Mouse (Mus musculus): Measurements from ENCODE around the gene Tmem245. TPM values are rescaled to one million over a fixed set of nuclear protein-coding genes. Genes with fewer than 3 reads are reported as not detected.
A peak's percentile ranks its signal among the peaks of the same experiment; 100 is the strongest.

The Tmem245 gene
- polyA plus RNA-seq, 1 experiment from 2014 or later, result 6.3 TPM

DNA sequence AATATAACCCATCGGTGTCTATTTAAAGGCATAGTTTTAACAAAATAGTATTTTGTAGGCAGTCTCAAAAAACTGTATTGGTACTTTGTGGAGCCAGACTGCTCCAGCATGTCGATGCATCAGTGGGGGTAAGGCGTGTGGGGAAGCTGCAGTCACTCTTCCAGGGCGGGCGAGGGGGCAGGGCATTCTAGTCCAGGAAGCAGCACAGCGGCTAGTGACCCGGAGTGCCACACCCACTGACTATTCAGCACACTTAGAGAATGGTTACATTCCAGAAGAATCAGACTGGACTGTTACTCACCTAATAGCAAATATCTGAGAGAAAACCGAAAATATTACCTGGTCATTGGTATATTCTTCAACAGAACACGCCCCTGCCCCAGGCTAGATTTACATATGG is 10.3 kb upstream of the Tmem245 start:
- Histone ChIP-seq H3K9ac (ENCODE audit: low read depth, low read length) (no peak overlapping the region), H3K27ac (ENCODE audit: low read length) (no peak overlapping the region), H3K4me1 (ENCODE audit: control insufficient read depth, insufficient read depth, low read length) (peaks cover 4% of the 10 kb centered on the region; the same call in 1 of the 2 replicates), H3K4me2 (ENCODE audit: low read depth, low read length) (no peak overlapping the region), H3K27me3 (replicated peaks; ENCODE audit: control insufficient read depth, insufficient read depth, low read length) (no peaks in the 10 kb centered on the region), H3K4me3 (ENCODE audit: low read length) (no peak overlapping the region), H3K36me3 (ENCODE audit: control insufficient read depth, insufficient read depth, low read length) (no peaks in the 10 kb centered on the region), H3K9me3 (ENCODE audit: control insufficient read depth, low read length) (no peaks in the 10 kb centered on the region)
- peak; percentile 64; the same call in 1 of the 2 replicates for ATAC-seq
- 42% methylated on average over 9 of the region's 9 CpGs for WGBS

DNA sequence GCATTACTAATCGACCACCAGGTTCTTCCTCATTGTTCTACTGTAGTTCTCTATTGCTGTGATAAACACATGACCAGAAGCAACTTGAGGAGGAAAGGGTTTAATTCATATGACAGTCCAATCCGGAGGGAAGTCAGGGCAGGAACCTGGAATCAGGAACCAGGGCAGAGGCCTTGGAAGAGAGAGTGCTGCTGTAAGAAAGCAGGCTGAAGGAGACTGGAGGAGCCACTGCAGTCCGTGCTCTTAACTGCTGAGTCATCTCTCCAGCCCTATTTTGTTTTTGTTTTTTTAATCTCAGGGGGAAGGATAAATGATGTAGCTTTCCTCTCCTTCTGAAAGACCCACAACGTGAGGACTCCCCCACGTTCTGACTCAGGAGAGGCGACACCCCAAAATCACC is 6.0 kb upstream of the Tmem245 start:
- Histone ChIP-seq H3K36me3 (ENCODE audit: control insufficient read depth, insufficient read depth, low read length) (no peaks in the 10 kb centered on the region), H3K9ac (ENCODE audit: low read depth, low read length) (no peak overlapping the region), H3K27me3 (replicated peaks; ENCODE audit: control insufficient read depth, insufficient read depth, low read length) (no peaks in the 10 kb centered on the region), H3K4me1 (ENCODE audit: control insufficient read depth, insufficient read depth, low read length) (no peaks in the 10 kb centered on the region), H3K27ac (ENCODE audit: low read length) (no peak overlapping the region), H3K4me3 (ENCODE audit: low read length) (no peak overlapping the region), H3K9me3 (ENCODE audit: control insufficient read depth, low read length) (no peaks in the 10 kb centered on the region), H3K4me2 (ENCODE audit: low read depth, low read length) (no peak overlapping the region)
- WGBS, result 63% methylated on average over 6 of the region's 6 CpGs
- ATAC-seq, result no peak

DNA sequence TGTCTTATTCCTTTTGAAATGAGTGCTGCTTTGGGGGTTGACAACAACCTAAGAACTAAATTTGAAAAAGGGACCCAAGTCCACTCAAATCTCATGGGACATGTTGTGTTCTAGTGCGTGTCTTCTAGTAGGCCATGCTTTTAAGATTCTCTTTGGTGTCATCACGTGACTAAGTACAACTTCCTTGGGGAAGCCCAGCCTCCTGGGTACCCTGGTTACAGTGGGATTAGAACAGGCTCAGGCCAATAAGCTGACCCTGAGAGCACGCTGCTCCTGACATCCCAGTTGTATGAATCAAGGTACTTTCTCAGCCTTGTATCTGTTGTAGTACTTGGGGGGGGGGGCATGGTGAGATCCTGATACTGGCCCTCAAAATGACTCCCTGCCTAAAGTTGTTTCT is 4.5 kb upstream of the Tmem245 start:
- 92% methylated on average over 3 of the region's 3 CpGs for WGBS
- H3K4me1 ChIP-seq (ENCODE audit: control insufficient read depth, insufficient read depth, low read length), result peaks cover 4% of the 10 kb centered on the region; the same call in 1 of the 2 replicates
- ATAC-seq, result no peak
- no peak overlapping the region for H3K4me3 ChIP-seq (ENCODE audit: low read length)
- H3K9me3 ChIP-seq (ENCODE audit: control insufficient read depth, low read length), result no peaks in the 10 kb centered on the region
- no peaks in the 10 kb centered on the region for H3K36me3 ChIP-seq (ENCODE audit: control insufficient read depth, insufficient read depth, low read length)
- no peak overlapping the region for H3K9ac ChIP-seq (ENCODE audit: low read depth, low read length)
- no peaks in the 10 kb centered on the region for H3K27me3 ChIP-seq (replicated peaks; ENCODE audit: control insufficient read depth, insufficient read depth, low read length)
- no peak overlapping the region for H3K27ac ChIP-seq (ENCODE audit: low read length)
- no peak overlapping the region for H3K4me2 ChIP-seq (ENCODE audit: low read depth, low read length)

DNA sequence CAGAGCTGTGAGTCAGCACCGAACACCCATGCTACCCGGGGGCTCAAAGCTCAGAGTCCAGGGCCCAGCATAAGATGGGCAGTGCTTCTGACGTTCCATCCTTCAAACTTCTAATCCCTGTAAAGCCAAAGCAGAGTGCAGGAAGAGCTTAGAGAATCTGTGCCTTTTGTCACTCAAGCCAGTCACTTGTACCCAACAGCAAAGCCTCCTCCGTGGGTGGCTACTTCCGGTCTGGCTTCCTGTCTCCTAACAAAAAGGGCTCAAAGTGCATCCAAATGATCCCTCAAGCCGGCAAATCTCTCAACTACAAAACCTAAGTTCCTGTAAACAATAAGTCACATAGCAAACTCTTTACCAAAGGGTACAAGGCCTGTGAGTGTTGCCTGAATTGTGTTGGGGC is 2.3 kb upstream of the Tmem245 start:
- H3K9me3 ChIP-seq (ENCODE audit: control insufficient read depth, low read length), result no peaks in the 10 kb centered on the region
- H3K4me1 ChIP-seq (ENCODE audit: control insufficient read depth, insufficient read depth, low read length), result peaks cover 13% of the 10 kb centered on the region
- H3K27me3 ChIP-seq (replicated peaks; ENCODE audit: control insufficient read depth, insufficient read depth, low read length), result no peaks in the 10 kb centered on the region
- ATAC-seq, result no peak
- no peak overlapping the region for H3K4me3 ChIP-seq (ENCODE audit: low read length)
- WGBS, result 67% methylated on average over 6 of the region's 6 CpGs
- no peaks in the 10 kb centered on the region for H3K36me3 ChIP-seq (ENCODE audit: control insufficient read depth, insufficient read depth, low read length)
- H3K27ac ChIP-seq (ENCODE audit: low read length), result no peak overlapping the region
- H3K9ac ChIP-seq (ENCODE audit: low read depth, low read length), result no peak overlapping the region
- H3K4me2 ChIP-seq (ENCODE audit: low read depth, low read length), result no peak overlapping the region

DNA sequence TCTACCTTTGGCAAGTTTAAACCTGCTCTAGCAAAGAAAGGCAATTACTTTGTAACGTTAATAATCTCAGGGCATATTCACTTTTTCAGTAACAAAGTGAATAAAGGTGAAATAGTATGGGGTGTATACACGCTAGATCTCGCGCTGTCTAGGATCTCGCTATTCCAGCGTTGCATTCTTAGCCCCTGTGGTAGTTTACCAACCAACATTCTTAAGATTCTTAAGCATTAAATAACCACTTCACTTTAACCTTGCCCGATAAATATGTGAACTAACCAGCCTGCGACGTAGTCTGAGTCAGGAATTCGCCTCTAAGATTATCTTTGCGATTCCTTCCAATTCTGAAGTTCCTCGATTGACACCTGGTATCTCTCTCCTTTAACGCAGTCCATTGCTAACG is 1.1 kb downstream of the Tmem245 start:
- H3K36me3 ChIP-seq (ENCODE audit: control insufficient read depth, insufficient read depth, low read length), result no peaks in the 10 kb centered on the region
- under 1% methylated on average over 14 of the region's 14 CpGs for WGBS
- no peaks in the 10 kb centered on the region for H3K27me3 ChIP-seq (replicated peaks; ENCODE audit: control insufficient read depth, insufficient read depth, low read length)
- H3K4me1 ChIP-seq (ENCODE audit: control insufficient read depth, insufficient read depth, low read length), result peaks cover 39% of the 10 kb centered on the region
- 0 out of 2 replicates have a peak, but pooled peaks have one; percentile 11 for ATAC-seq
- peak overlapping the region; percentile 90 for H3K4me3 ChIP-seq (ENCODE audit: low read length)
- peak overlapping the region; percentile 92 for H3K27ac ChIP-seq (ENCODE audit: low read length)
- peak overlapping the region; percentile 93 for H3K9ac ChIP-seq (ENCODE audit: low read depth, low read length)
- H3K9me3 ChIP-seq (ENCODE audit: control insufficient read depth, low read length), result no peaks in the 10 kb centered on the region
- peak overlapping the region; percentile 65 for H3K4me2 ChIP-seq (ENCODE audit: low read depth, low read length)

DNA sequence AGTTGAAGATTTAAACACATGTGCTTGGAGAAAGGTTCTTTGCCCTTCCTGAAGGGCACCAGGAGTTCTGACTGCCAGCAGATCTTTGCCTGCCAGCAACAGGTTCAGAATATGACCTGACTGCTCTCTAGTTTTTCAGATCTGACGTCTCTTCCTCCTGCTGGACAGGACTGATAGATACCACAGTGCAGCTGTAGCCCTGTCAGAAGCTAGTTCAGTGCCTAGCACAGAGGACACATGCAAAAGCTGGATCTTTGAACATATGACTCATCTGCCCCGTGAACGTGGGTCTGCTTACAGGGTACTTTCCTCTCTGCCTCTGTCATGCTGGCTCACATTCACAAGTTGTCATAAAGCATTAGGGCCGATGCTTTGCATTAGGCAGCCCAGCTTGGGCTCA is 3.0 kb downstream of the Tmem245 start:
- H3K9me3 ChIP-seq (ENCODE audit: control insufficient read depth, low read length), result no peaks in the 10 kb centered on the region
- H3K4me3 ChIP-seq (ENCODE audit: low read length), result no peak overlapping the region
- H3K9ac ChIP-seq (ENCODE audit: low read depth, low read length), result peak overlapping the region; percentile 3; the same call in 1 of the 2 replicates
- no peaks in the 10 kb centered on the region for H3K27me3 ChIP-seq (replicated peaks; ENCODE audit: control insufficient read depth, insufficient read depth, low read length)
- ATAC-seq, result no peak
- WGBS, result 37% methylated on average over 4 of the region's 4 CpGs
- H3K4me2 ChIP-seq (ENCODE audit: low read depth, low read length), result peak overlapping the region; percentile 23; the same call in 1 of the 2 replicates
- H3K27ac ChIP-seq (ENCODE audit: low read length), result peak overlapping the region; percentile 47; the same call in 1 of the 2 replicates
- H3K36me3 ChIP-seq (ENCODE audit: control insufficient read depth, insufficient read depth, low read length), result no peaks in the 10 kb centered on the region
- H3K4me1 ChIP-seq (ENCODE audit: control insufficient read depth, insufficient read depth, low read length), result peaks cover 50% of the 10 kb centered on the region

DNA sequence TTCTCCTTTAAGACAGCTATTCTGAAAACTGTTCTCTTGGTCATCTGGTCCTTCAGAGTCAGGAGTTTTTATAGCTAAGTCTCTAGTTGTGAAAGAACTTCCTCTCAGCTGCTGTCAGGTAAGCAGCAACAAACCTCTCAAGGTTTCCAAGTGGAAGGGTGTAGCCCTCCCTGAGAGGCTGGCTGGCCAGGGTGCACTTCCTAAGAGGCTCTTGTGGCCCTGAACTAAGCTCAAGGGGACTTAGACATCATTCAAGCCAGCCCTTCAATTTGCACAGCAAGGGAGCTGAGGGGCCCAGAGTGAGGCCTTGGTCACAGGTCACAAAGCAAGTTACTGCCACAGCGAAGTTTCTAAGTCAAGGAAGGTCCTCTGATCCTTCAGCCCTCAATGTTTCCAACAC is 4.0 kb downstream of the Tmem245 start:
- 35% methylated on average over 1 of the region's 1 CpGs for WGBS
- no peak for ATAC-seq
- H3K9ac ChIP-seq (ENCODE audit: low read depth, low read length), result no peak overlapping the region
- peak overlapping the region; percentile 47; the same call in 1 of the 2 replicates for H3K27ac ChIP-seq (ENCODE audit: low read length)
- H3K4me1 ChIP-seq (ENCODE audit: control insufficient read depth, insufficient read depth, low read length), result peaks cover 50% of the 10 kb centered on the region
- no peaks in the 10 kb centered on the region for H3K27me3 ChIP-seq (replicated peaks; ENCODE audit: control insufficient read depth, insufficient read depth, low read length)
- H3K4me3 ChIP-seq (ENCODE audit: low read length), result no peak overlapping the region
- H3K9me3 ChIP-seq (ENCODE audit: control insufficient read depth, low read length), result no peaks in the 10 kb centered on the region
- no peak overlapping the region for H3K4me2 ChIP-seq (ENCODE audit: low read depth, low read length)
- H3K36me3 ChIP-seq (ENCODE audit: control insufficient read depth, insufficient read depth, low read length), result no peaks in the 10 kb centered on the region

DNA sequence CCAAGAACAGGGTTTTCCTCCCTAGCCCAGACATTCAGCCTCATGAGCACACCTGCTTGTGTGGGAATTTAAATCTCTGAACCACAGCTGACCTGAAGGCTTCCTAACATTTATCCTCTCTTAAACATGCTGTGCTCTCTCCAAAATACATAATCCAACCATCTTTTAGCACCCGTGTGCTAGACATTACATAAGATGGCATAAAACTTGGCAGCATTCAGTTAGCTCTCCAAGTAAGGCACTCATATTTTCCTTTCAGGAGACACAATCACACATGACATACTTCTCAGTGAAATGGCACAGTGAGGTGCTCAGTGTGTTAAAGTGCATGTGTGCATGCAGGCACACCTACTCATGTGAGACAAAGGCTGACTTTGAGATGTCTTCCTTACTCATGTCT is 4.7 kb downstream of the Tmem245 start:
- ATAC-seq, result no peak
- Histone ChIP-seq H3K27ac (ENCODE audit: low read length) (no peak overlapping the region), H3K4me3 (ENCODE audit: low read length) (no peak overlapping the region), H3K4me2 (ENCODE audit: low read depth, low read length) (no peak overlapping the region), H3K9ac (ENCODE audit: low read depth, low read length) (no peak overlapping the region), H3K9me3 (ENCODE audit: control insufficient read depth, low read length) (no peaks in the 10 kb centered on the region), H3K27me3 (replicated peaks; ENCODE audit: control insufficient read depth, insufficient read depth, low read length) (no peaks in the 10 kb centered on the region), H3K36me3 (ENCODE audit: control insufficient read depth, insufficient read depth, low read length) (no peaks in the 10 kb centered on the region), H3K4me1 (ENCODE audit: control insufficient read depth, insufficient read depth, low read length) (peaks cover 46% of the 10 kb centered on the region)
- WGBS, result 80% methylated on average over 1 of the region's 1 CpGs

DNA sequence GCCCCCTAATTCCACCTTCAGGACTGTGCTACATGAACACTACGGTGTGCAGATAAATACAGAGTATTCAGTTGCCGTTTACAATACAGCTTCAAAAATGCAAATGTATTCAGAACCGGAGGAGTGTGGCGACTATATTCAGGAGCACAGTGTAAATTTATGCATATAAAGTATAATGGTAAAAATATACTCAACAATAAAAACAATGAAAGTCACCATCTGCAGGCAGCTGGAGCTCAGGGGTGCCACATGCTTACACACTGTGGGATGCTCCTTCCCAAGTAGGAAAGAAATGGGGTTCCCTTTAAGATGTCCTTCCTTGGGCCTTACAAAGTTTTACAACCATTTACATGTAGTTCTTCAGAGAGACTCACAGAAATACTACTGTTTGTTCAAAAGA is 5.8 kb downstream of the Tmem245 start:
- no peak overlapping the region for H3K27ac ChIP-seq (ENCODE audit: low read length)
- H3K4me1 ChIP-seq (ENCODE audit: control insufficient read depth, insufficient read depth, low read length), result peaks cover 51% of the 10 kb centered on the region
- H3K36me3 ChIP-seq (ENCODE audit: control insufficient read depth, insufficient read depth, low read length), result no peaks in the 10 kb centered on the region
- ATAC-seq, result no peak
- WGBS, result 71% methylated on average over 4 of the region's 4 CpGs
- H3K4me3 ChIP-seq (ENCODE audit: low read length), result no peak overlapping the region
- no peak overlapping the region for H3K9ac ChIP-seq (ENCODE audit: low read depth, low read length)
- H3K9me3 ChIP-seq (ENCODE audit: control insufficient read depth, low read length), result no peaks in the 10 kb centered on the region
- no peak overlapping the region for H3K4me2 ChIP-seq (ENCODE audit: low read depth, low read length)
- H3K27me3 ChIP-seq (replicated peaks; ENCODE audit: control insufficient read depth, insufficient read depth, low read length), result no peaks in the 10 kb centered on the region

DNA sequence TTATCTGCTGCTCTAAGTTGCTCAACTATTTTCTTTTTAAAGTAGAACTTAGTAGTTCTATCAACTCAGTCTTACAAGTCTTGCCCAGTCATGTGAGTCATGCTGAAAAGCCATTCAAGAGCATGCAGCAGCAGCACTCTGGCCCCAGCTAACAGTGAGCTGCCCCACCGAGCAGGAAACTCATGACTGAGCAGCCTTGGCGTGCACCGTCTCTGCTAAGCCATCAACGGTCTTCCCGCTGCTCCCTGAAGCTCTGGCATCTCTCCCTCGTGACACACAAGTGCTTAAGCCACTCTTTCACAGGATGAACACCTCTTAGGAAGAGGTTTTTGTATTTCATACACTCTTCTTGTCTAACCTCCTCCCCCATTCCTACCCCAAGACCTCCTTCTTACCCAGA is 10.1 kb downstream of the Tmem245 start:
- Histone ChIP-seq H3K9ac (ENCODE audit: low read depth, low read length) (no peak overlapping the region), H3K27me3 (replicated peaks; ENCODE audit: control insufficient read depth, insufficient read depth, low read length) (no peaks in the 10 kb centered on the region), H3K9me3 (ENCODE audit: control insufficient read depth, low read length) (no peaks in the 10 kb centered on the region), H3K36me3 (ENCODE audit: control insufficient read depth, insufficient read depth, low read length) (peaks cover 2% of the 10 kb centered on the region; the same call in 1 of the 2 replicates), H3K4me3 (ENCODE audit: low read length) (no peak overlapping the region), H3K27ac (ENCODE audit: low read length) (no peak overlapping the region; the same call in 1 of the 2 replicates), H3K4me1 (ENCODE audit: control insufficient read depth, insufficient read depth, low read length) (peaks cover 20% of the 10 kb centered on the region), H3K4me2 (ENCODE audit: low read depth, low read length) (no peak overlapping the region)
- 38% methylated on average over 6 of the region's 6 CpGs for WGBS
- peak; percentile 68 for ATAC-seq

Data from intestine, embryonic 16.5 days (tissue).